Comparison of ENCODE assay signal across 8 mouse cellular contexts in the genomic region with DNA sequence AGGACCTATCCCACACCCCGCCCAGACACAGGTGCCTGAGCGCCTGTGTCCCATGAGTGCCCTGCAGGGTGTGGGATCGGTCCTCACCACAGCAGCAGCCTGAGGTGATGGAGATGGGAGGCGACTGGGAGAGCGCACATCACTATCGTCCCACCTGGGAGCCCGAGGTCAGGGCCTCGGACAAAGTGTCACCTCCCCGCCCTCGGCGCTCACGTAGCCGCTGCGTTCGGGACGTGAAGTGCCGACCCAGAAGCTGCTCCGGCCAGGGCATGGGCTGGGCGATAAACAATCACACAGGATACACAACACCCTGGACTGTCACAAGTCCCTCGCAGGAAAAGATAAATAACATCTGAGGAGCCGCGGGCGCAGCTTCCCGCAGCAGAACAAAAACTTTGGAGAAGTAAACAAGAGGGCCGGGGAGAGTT. TPM values are rescaled to one million over a fixed set of nuclear protein-coding genes. Genes with fewer than 3 reads are reported as not detected.
DNase-seq lines count a peak whose midpoint lies in the region; ATAC-seq and TF ChIP-seq lines count a peak whose summit lies in the region.

No protein-coding gene starts in this region.

- no peaks in the 10 kb centered on the region for H3K36me3 ChIP-seq in forebrain, embryonic 13.5 days (ENCODE audit: poor library complexity, severe bottlenecking)
- no peaks in the 10 kb centered on the region for H3K36me3 ChIP-seq in intestine, embryonic 16.5 days (ENCODE audit: control insufficient read depth, insufficient read depth, low read length)
- H3K36me3 ChIP-seq in liver, postnatal 0 days (replicated peaks; ENCODE audit: insufficient read depth, low read length), result no peaks in the 10 kb centered on the region

- peak overlapping the region; percentile 37 for H3K4me2 ChIP-seq in forebrain, embryonic 13.5 days
- H3K4me2 ChIP-seq in intestine, embryonic 16.5 days (ENCODE audit: low read depth, low read length), result peak overlapping the region; percentile 42
- peak overlapping the region; percentile 56 for H3K4me2 ChIP-seq in liver, postnatal 0 days (ENCODE audit: low read depth, low read length)

- no peaks in the 10 kb centered on the region; the same call in 1 of the 2 replicates for H3K9me3 ChIP-seq in forebrain, embryonic 13.5 days (replicated peaks)
- 0 out of 2 replicates have a peak, but pooled peaks cover 2% of the 10 kb centered on the region for H3K9me3 ChIP-seq in intestine, embryonic 16.5 days (ENCODE audit: control insufficient read depth, low read length)
- H3K9me3 ChIP-seq in liver, postnatal 0 days (ENCODE audit: low read length), result peaks cover 3% of the 10 kb centered on the region; the same call in 1 of the 2 replicates

- no peak overlapping the region for H3K9ac ChIP-seq in forebrain, embryonic 13.5 days
- peak overlapping the region; percentile 16; the same call in 1 of the 2 replicates for H3K9ac ChIP-seq in intestine, embryonic 16.5 days (ENCODE audit: low read depth, low read length)
- no peak overlapping the region for H3K9ac ChIP-seq in liver, postnatal 0 days (replicated peaks)

- no peak overlapping the region for H3K4me3 ChIP-seq in forebrain, embryonic 13.5 days
- H3K4me3 ChIP-seq in intestine, embryonic 16.5 days (ENCODE audit: low read length), result peak overlapping the region; percentile 24
- H3K4me3 ChIP-seq in liver, postnatal 0 days (ENCODE audit: low read depth, low read length), result peak overlapping the region; percentile 5; the same call in 1 of the 2 replicates

- WGBS in forebrain, embryonic 13.5 days, result 3% methylated on average over 25 of the region's 25 CpGs
- 1% methylated on average over 25 of the region's 25 CpGs for WGBS in intestine, embryonic 16.5 days
- under 1% methylated on average over 25 of the region's 25 CpGs for WGBS in liver, postnatal 0 days (ENCODE audit: insufficient replicate concordance)

- no peak overlapping the region for H3K27ac ChIP-seq in forebrain, embryonic 13.5 days
- H3K27ac ChIP-seq in intestine, embryonic 16.5 days (ENCODE audit: low read length), result 0 out of 2 replicates have a peak overlapping the region, but pooled peaks have one; percentile 15
- H3K27ac ChIP-seq in liver, postnatal 0 days (ENCODE audit: low read depth), result no peak overlapping the region

- ATAC-seq in forebrain, embryonic 13.5 days, result no peak
- peak; percentile 40; the same call in 1 of the 2 replicates for ATAC-seq in intestine, embryonic 16.5 days
- ATAC-seq in liver, postnatal 0 days, result peak; percentile 22; the same call in 1 of the 2 replicates

- TF ChIP-seq CTCF in liver, postnatal 0 days (IDR thresholded peaks at IDR 0.05; ENCODE audit: low read depth), result no peak

- DNase-seq in adrenal gland, adult 18-20 months (ENCODE audit: low spot score in 2 of 2), result peak; percentile 12 to 40
- peak; percentile 19 for DNase-seq in liver, postnatal 0 days
- DNase-seq in retina, postnatal 1 day, result peak; percentile 20
- DNase-seq in left cerebral cortex, adult 11 months (ENCODE audit: low spot score), result no peak
- DNase-seq in cerebellum, postnatal 10 days, result no peak
- no peak for DNase-seq in right cerebral cortex, postnatal 36 days (ENCODE audit: low spot score in 2 of 2)

- H3K4me1 ChIP-seq in forebrain, embryonic 13.5 days, result peaks cover 21% of the 10 kb centered on the region
- H3K4me1 ChIP-seq in intestine, embryonic 16.5 days (ENCODE audit: control insufficient read depth, insufficient read depth, low read length), result peaks cover 9% of the 10 kb centered on the region
- peaks cover 7% of the 10 kb centered on the region for H3K4me1 ChIP-seq in liver, postnatal 0 days (ENCODE audit: insufficient read depth)

- peaks cover 60% of the 10 kb centered on the region for H3K27me3 ChIP-seq in forebrain, embryonic 13.5 days
- H3K27me3 ChIP-seq in intestine, embryonic 16.5 days (replicated peaks; ENCODE audit: control insufficient read depth, insufficient read depth, low read length), result peaks cover 10% of the 10 kb centered on the region
- peaks cover 20% of the 10 kb centered on the region for H3K27me3 ChIP-seq in liver, postnatal 0 days (ENCODE audit: insufficient read depth, low read length)

- 0 out of 2 replicates have a peak, but pooled peaks have one; percentile 21 for TF ChIP-seq EP300 in liver, postnatal 0 days (IDR thresholded peaks at IDR 0.05; ENCODE audit: low read depth)

RNA-seq across cellular contexts. Expression of gene Flt1, which starts 27.1 kb away (rescaled TPM):
- total RNA-seq in adrenal gland, adult 18-20 months (2021), result 10 to 100 TPM; 63.0 to 74.4 TPM
- polyA plus RNA-seq in forebrain, embryonic 13.5 days (2015; fragmentation: Nextera tagmentation; extraction: Ambion mirVana), result 7.2 and 8.5 TPM in 2 replicates
- 9.7 and 10.0 TPM in 2 replicates for polyA plus RNA-seq in intestine, embryonic 16.5 days (2015; fragmentation: Nextera tagmentation; extraction: Ambion mirVana)
- 2.3 and 2.8 TPM in 2 replicates for polyA plus RNA-seq in liver, postnatal 0 days (2015; fragmentation: Nextera tagmentation; extraction: Ambion mirVana)

Comparison
In these comparisons a context has a peak if more than half of its experiments do, and no peak if none do; other contexts are left out.
1. DNase-seq: peak in adrenal gland, adult 18-20 months (2 of 2), liver, postnatal 0 days (single experiment) and retina, postnatal 1 day (single experiment); none in left cerebral cortex, adult 11 months (single experiment), cerebellum, postnatal 10 days (0 of 2) and right cerebral cortex, postnatal 36 days (0 of 2).
2. Peak in every context shown above with its lines, with median percentiles within 50 percentile points of each other: H3K4me2 ChIP-seq.